Mouse (Mus musculus) brain, embryonic 18.5 days (tissue): Measurements from ENCODE around the gene Olfr654.

Experiments
- DNase-seq: peaks from one replicate; pipeline ENCODE4 v3.0.0-alpha.2; 2012; ENCODE audit warnings: low read depth, low spot score

The Olfr654 gene

DNA sequence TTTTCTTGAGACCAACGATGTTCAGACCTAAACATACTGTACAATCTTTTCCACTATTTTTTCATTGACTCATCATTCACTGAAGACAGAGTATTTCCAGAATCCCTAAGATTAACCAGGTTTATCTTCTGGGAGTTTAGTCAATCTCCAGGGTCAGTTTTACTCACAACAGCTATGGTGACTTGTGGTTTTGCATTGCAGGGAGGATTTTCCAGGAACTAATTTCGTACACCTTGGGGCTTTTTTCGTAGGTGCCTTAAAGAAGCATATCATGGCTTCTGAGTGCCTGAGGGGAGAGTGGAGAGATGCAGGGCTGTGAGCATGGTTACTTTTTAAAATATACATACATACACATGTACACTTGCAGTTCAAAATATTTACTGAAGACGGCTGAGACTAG, at the start of gene Olfr654:
Gene Olfr654, plus strand, starts transcription at position 301 of the 400 bp plus-strand sequence.
- DNase-seq = no peak

DNA sequence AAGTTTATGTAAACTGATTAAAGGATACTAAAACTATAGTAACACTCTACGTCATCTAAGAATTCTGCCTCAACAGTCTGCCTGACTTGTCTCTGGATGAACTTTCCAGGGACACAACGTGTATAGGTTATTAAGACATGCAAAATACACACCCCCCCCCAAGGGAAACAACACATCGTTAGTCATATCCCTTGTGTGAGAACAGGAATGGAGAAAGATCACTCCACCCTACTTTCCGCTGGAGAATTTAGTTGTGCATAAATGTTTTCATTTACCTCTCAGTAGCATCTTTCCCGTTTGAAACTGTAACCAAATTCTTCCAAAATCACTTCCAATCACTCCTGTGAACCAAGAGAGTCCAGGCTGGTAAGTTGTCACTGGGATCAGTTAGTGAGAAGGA, 37.0 kb upstream of the Olfr654 start, which contains the start of gene Olfr651:
Gene Olfr651, plus strand, starts transcription at position 301 of the 400 bp plus-strand sequence.
- DNase-seq = no peak

DNA sequence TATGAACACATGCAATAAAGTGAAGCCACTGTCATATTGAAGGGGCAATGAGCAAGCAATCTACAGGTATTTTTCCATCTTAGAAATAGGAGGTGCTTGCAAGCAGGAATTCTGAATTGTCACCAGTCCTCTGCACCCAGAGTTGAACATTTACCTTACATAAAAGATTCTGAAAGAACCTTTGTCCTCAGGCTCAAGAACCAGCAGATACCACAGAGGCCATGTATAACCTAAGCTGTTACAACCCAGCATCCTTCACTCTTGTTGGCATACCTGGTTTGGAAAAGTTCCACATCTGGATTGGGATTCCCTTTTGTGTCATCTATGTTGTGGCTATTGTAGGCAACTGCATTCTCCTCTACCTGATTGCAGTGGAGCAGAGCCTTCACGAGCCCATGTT, 34.1 kb upstream of the Olfr654 start:
- no peak for DNase-seq

DNA sequence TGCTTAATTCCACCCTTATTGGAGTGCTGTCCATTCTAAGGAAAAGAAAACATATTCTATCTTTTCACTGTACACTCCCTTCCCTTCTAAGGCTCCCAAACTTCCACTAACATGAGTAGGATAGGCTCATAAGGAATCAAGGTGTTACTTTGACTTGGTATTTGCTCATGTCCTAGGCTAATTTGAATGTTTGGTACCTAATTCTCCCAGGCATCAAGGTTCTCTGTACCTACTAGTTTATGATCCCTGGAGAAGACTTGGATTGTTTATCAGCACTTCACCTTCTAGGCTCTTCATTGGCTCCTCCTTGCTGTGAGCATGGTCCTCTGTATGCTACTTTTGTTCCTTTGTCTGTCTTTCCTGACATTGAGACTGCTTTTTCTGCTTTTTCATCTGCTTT, 26.2 kb upstream of the Olfr654 start, which contains the start of gene Olfr652:
Gene Olfr652, plus strand, starts transcription at position 301 of the 400 bp plus-strand sequence.
- DNase-seq = no peak

DNA sequence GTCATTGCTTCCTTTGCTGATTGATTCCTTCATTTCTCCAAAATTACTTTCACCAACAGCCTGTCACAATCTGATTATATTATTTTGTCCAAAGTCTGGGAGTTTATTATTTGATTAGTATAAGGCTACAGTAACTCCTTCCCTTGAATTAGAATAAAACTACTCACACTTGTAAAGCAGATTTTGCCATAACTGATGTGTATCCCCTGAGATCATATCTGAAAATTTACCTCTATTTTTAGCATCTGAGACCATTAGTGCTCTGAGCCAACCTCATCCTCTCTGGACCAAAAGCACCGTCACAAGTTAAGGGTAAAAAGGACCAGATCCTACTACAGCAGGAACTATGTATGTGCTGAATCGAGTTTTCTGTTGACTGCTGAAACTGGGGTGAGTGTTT, 9.8 kb upstream of the Olfr654 start, which contains the start of gene Olfr653:
Gene Olfr653, plus strand, starts transcription at position 301 of the 400 bp plus-strand sequence.
- DNase-seq = no peak

DNA sequence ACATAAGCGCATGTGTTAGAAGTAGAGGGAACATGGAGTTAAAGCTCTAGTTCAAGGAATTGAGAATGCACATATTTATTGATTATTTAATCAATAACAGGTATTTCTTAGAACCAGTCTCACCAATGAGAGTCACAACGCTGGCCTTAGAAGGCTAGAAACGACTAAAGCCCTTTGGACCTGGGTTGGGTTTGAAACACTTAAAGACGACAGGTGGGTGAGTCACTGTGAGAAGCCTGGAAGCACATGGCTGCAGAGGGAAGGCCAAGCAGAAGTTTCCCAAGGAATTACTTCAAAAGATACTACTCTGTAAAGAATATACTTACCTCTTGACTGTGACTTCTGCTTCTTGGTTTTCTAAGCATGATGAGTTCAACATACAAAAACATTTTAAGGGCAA, 6.0 kb upstream of the Olfr654 start:
- DNase-seq = no peak

DNA sequence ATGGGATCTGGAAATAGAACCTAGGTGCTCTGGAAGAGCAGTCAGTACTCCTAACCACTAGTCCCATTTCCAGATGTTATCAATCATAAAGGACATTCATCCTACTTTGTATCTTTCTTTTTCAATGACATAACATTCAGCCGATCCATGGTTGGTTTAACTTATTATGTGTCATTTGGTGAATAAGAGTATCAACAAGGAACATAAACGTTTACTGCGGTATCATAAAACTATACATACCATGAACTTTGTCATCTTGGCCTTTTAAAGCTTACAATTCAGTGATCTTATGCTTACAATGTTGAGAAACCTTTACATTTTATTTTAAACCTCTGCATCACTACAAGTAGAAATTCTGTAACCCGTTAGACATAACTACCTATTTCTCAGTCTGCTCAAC, 5.4 kb upstream of the Olfr654 start:
- DNase-seq = no peak

DNA sequence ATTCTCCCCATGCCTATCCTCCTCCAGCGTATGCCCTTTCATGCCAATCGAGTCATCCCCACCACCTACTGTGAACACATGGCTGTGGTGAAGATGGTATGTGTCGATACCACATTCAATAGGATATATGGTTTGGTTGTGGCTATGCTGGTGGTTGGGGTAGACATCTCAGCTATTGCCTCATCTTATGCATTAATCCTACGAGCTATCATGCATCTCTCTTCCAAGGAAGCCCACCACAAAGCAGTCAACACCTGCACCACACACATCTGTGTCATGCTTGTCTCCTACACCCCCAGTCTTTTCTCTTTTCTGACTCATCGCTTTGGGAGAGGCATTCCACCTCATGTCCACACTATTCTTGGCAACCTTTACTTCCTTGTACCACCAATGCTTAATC, 1.4 kb downstream of the Olfr654 start:
- no peak for DNase-seq

DNA sequence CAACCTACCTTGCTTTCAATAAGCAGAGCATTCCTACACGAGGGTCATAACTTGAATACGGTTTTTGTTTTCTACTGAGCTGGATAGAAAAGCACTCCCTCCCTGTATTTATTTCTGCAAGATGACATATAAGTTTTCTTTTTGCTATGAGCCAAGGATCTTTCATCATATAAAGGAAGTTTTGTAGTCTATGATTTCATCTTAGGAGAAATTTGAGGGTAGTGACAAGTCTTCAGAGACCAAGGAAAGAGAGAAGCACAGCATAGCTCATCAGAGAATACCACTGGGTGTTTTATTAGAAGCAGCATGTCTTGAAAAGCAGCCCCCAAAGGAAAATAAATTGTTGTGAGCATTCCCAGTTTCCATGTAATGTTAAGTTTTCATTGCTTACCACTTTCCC, 14.9 kb downstream of the Olfr654 start, which contains the start of gene Olfr655:
Gene Olfr655, minus strand, starts transcription at position 101 of the 400 bp plus-strand sequence.
- DNase-seq = no peak

DNA sequence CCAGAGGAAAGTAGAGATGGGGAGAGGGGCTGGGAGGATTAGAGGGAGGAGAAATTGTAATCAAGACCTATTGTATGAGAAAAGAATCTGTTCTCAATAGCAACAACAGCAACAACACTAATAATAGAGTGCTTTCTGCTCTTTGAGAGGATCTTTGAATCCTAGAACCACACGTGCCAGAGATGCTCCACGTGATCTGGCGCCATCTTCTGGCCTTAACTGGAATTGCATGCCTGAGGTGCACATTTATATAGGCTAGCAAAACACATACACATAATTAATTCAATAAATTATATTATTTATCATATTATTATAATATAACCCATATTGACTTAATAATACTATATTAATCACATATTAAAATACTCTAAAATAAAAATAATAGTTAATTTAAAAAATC, 16.3 kb downstream of the Olfr654 start:
- DNase-seq = no peak

DNA sequence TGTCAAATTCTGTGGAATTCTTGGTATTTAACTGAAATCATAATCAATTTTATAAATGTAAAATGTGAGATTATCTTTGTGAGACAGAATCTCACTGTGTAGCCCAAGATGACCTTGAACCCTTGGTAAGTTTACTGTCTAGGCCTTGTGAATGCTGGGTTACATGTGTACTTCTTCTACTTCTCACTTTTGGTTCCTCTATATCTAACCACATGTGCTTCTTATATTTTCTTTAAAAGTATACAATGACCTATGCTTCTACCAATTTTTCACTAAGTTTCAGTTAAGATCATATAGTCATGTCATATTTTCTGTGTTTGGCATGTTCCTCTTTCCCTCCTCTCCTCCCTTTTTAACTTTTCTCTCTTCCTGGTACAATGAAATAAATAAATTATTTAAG, 17.9 kb downstream of the Olfr654 start:
- no peak for DNase-seq

DNA sequence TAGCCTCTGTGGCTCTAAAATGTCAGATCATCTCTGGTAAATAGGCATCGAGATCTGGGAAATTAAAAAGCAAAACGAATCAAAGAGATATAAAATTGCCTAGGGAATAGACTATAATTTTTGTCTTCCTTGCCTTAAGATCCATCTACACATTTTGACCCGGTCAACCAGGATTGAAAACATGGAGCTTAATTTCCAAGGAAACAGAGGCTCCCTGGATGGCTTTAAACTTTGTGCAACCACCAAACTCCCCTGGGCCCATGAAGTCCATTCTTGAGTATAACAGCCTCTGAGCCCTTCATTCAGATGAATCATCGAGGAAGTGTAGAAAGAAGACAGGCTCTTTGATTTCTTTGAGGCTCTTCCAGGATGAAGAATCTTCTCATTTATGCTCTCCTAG, 26.8 kb downstream of the Olfr654 start, which contains the start of gene Olfr656:
Gene Olfr656, plus strand, starts transcription at position 301 of the 400 bp plus-strand sequence.
- no peak for DNase-seq

DNA sequence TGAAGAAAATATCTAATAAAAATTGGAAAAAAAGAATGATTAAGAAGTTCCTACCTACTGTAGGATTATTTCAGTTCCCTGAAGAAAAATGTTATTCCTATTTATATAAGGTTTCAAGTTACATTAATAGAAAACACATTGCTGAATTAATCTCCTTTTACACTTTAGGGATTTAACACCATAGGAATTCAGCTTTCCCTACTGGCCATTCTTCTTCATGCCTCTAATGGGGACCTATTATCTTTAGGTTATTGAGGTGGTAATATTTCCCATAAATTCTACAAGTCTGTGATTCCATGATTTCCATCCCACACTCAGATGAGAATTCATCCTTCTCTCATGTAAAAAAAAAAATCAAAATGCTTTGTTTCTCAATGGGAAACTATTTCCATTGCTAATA, 37.7 kb downstream of the Olfr654 start, which contains the start of gene Olfr657:
Gene Olfr657, plus strand, starts transcription at position 301 of the 400 bp plus-strand sequence.
- DNase-seq = no peak
